ENCODE assay signal across 8 mouse cellular contexts in the genomic region with DNA sequence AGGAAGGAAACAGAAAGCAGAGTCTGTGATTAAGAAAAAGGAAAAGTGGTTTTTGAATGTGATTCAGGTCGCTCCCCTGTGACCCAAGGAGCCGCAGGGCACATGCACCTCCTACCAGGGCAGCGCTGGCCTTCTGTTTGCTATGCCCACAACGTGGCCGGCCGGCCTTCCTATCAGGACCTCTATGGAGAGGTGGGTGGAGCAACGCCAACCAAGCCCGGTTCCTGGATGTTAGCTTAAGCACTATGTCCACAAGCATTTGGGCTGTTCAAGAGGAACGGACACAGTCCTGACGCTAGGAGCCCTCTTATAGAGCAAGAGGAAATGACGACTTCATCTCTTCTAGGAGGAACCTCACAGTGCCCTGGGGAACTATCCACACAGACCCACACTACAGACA.
DNase-seq lines count a peak whose midpoint lies in the region; ATAC-seq and TF ChIP-seq lines count a peak whose summit lies in the region.

No protein-coding gene starts in this region.

- H3K4me3 ChIP-seq in hindbrain, embryonic 15.5 days = no peak overlapping the region
- no peak overlapping the region for H3K4me3 ChIP-seq in hindbrain, embryonic 14.5 days (replicated peaks; ENCODE audit: low read length)
- H3K4me3 ChIP-seq in heart, postnatal 0 days (ENCODE audit: low read depth, low read length) = 0 out of 2 replicates have a peak overlapping the region, but pooled peaks have one; percentile 11
- no peak overlapping the region for H3K4me3 ChIP-seq in myocyte

- no peaks in the 10 kb centered on the region for H3K36me3 ChIP-seq in hindbrain, embryonic 15.5 days
- H3K36me3 ChIP-seq in hindbrain, embryonic 14.5 days (replicated peaks; ENCODE audit: control insufficient read depth, insufficient read depth) = no peaks in the 10 kb centered on the region
- no peaks in the 10 kb centered on the region for H3K36me3 ChIP-seq in heart, postnatal 0 days (replicated peaks; ENCODE audit: control insufficient read depth, insufficient read depth, low read length)
- no peaks in the 10 kb centered on the region for H3K36me3 ChIP-seq in myocyte (ENCODE audit: control insufficient read depth, insufficient read depth)

- no peak for TF ChIP-seq CTCF in heart, postnatal 0 days (IDR thresholded peaks at IDR 0.05; ENCODE audit: low read depth)

- H3K9ac ChIP-seq in hindbrain, embryonic 15.5 days = no peak overlapping the region
- H3K9ac ChIP-seq in hindbrain, embryonic 14.5 days = no peak overlapping the region
- H3K9ac ChIP-seq in heart, postnatal 0 days (replicated peaks; ENCODE audit: low read depth, low read length) = no peak overlapping the region

- H3K27ac ChIP-seq in hindbrain, embryonic 15.5 days (replicated peaks) = 0 out of 2 replicates have a peak overlapping the region, but pooled peaks have one; percentile 35
- H3K27ac ChIP-seq in hindbrain, embryonic 14.5 days = no peak overlapping the region
- no peak overlapping the region for H3K27ac ChIP-seq in heart, postnatal 0 days (ENCODE audit: low read depth)

- TF ChIP-seq POLR2A in myocyte (IDR thresholded peaks at IDR 0.05; ENCODE audit: insufficient read length, low read depth) = no peak

- no peaks in the 10 kb centered on the region for H3K9me3 ChIP-seq in hindbrain, embryonic 15.5 days
- no peaks in the 10 kb centered on the region for H3K9me3 ChIP-seq in hindbrain, embryonic 14.5 days (ENCODE audit: control insufficient read depth, low read length)
- no peaks in the 10 kb centered on the region for H3K9me3 ChIP-seq in heart, postnatal 0 days (replicated peaks; ENCODE audit: control insufficient read depth, low read length)

- H3ac ChIP-seq in myocyte (ENCODE audit: control insufficient read depth, insufficient read length) = no peak overlapping the region

- H3K27me3 ChIP-seq in hindbrain, embryonic 15.5 days = no peaks in the 10 kb centered on the region
- no peaks in the 10 kb centered on the region for H3K27me3 ChIP-seq in hindbrain, embryonic 14.5 days (ENCODE audit: control insufficient read depth, insufficient read depth, low read length)
- no peaks in the 10 kb centered on the region for H3K27me3 ChIP-seq in heart, postnatal 0 days (ENCODE audit: control insufficient read depth, insufficient read depth, low read length)
- H3K27me3 ChIP-seq in myocyte (ENCODE audit: control insufficient read depth, insufficient read depth, insufficient read length) = no peaks in the 10 kb centered on the region

- H3K4me1 ChIP-seq in hindbrain, embryonic 15.5 days (replicated peaks) = peaks cover 25% of the 10 kb centered on the region
- H3K4me1 ChIP-seq in hindbrain, embryonic 14.5 days (replicated peaks; ENCODE audit: control insufficient read depth, insufficient read depth, low read length) = 0 out of 2 replicates have a peak, but pooled peaks cover 5% of the 10 kb centered on the region
- peaks cover 10% of the 10 kb centered on the region; the same call in 1 of the 2 replicates for H3K4me1 ChIP-seq in heart, postnatal 0 days (ENCODE audit: control insufficient read depth, insufficient read depth)

- H3K4me2 ChIP-seq in hindbrain, embryonic 15.5 days = 0 out of 2 replicates have a peak overlapping the region, but pooled peaks have one; percentile 5
- H3K4me2 ChIP-seq in hindbrain, embryonic 14.5 days (replicated peaks) = no peak overlapping the region
- peak overlapping the region; percentile 35 for H3K4me2 ChIP-seq in heart, postnatal 0 days (ENCODE audit: low read depth, low read length)
- peak overlapping the region; percentile 66 for H3K4me2 ChIP-seq in myocyte (ENCODE audit: low read depth)

- ATAC-seq in hindbrain, embryonic 15.5 days (ENCODE audit: low FRiP score, low read depth) = no peak
- ATAC-seq in hindbrain, embryonic 14.5 days (ENCODE audit: low FRiP score) = no peak
- ATAC-seq in heart, postnatal 0 days (ENCODE audit: insufficient read depth, low read depth) = peak; percentile 47; the same call in 1 of the 2 replicates

- WGBS in hindbrain, embryonic 15.5 days = 66% methylated on average over 11 of the region's 11 CpGs
- WGBS in hindbrain, embryonic 14.5 days = 65% methylated on average over 11 of the region's 11 CpGs
- WGBS in heart, postnatal 0 days = 36% methylated on average over 11 of the region's 11 CpGs

- no peak for DNase-seq in hindbrain, embryonic 14.5 days (ENCODE audit: low spot score)
- DNase-seq in heart, postnatal 0 days (ENCODE audit: low spot score) = peak; percentile 16
- DNase-seq in liver = peak; percentile 46
- no peak for DNase-seq in cerebellum, adult 11 months
- no peak for DNase-seq in Muller cell, postnatal 12 days (ENCODE audit: inconsistent ontology term)
- DNase-seq in spleen, adult 18-20 months = no peak

- TF ChIP-seq EP300 in heart, postnatal 0 days (IDR thresholded peaks at IDR 0.05; ENCODE audit: low read depth) = no peak

- no peaks in the 10 kb centered on the region for H3K79me2 ChIP-seq in myocyte (ENCODE audit: control insufficient read depth, insufficient read depth)

TF ChIP-seq in myocyte, 11 proteins besides CTCF, POLR2A, EP300 and RAD21:
- TF ChIP-seq MYOG (IDR thresholded peaks at IDR 0.05; ENCODE audit: control insufficient read depth in 1 of 3, insufficient read depth in 1 of 3, insufficient read length in 2 of 3, low read depth in 2 of 3) (no peak), POLR2AphosphoS2 (IDR thresholded peaks at IDR 0.05; ENCODE audit: insufficient read length, low read depth) (no peak), MAX (IDR thresholded peaks at IDR 0.05; ENCODE audit: low read depth) (no peak), SRF (IDR thresholded peaks at IDR 0.05; ENCODE audit: control insufficient read depth, insufficient read length, low read depth) (no peak), USF1 (IDR thresholded peaks at IDR 0.05; ENCODE audit: low read depth) (no peak), MYOD1 (IDR thresholded peaks at IDR 0.05; ENCODE audit: control insufficient read depth in 1 of 3, insufficient read length in 2 of 3, low read depth in 2 of 3) (no peak), REST (IDR thresholded peaks at IDR 0.05; ENCODE audit: insufficient read depth, insufficient read length) (no peak), TCF12 (IDR thresholded peaks at IDR 0.05; ENCODE audit: insufficient read depth, poor library complexity, severe bottlenecking) (no peak), E2F4 (IDR thresholded peaks at IDR 0.05; ENCODE audit: insufficient read depth) (no peak)

Comparison
In these comparisons a context has a peak if more than half of its experiments do, and no peak if none do; other contexts are left out.
1. DNase-seq: peak in heart, postnatal 0 days (single experiment) and liver (single experiment); none in hindbrain, embryonic 14.5 days (single experiment), cerebellum, adult 11 months (single experiment), Muller cell, postnatal 12 days (single experiment) and spleen, adult 18-20 months (0 of 2).